Mouse (Mus musculus) hindbrain, embryonic 13.5 days (tissue): ENCODE results near the gene Hnrnpa1. TPM values are rescaled to one million over a fixed set of nuclear protein-coding genes. Genes with fewer than 3 reads are reported as not detected.
A peak's percentile ranks its signal among the peaks of the same experiment; 100 is the strongest.

ENCODE experiments used
- ATAC-seq: fragments of 200-750 bp; cut with Nextera tagmentation; 2 replicates; pipeline ENCODE4 v1.8.0; 2017; ENCODE audit warnings: moderate TSS enrichment; ENCODE audit not compliant: low FRiP score
- H3K27ac ChIP-seq: fragments of 300-500 bp; sonication (generic); 2 replicates; pipeline ENCODE4 v1.5.1; 2015; ENCODE audit warnings: inconsistent platforms, mild to moderate bottlenecking, moderate library complexity
- H3K27me3 ChIP-seq: fragments of 300-500 bp; sonication (generic); 2 replicates; pipeline ENCODE4 v1.6.1; 2015; ENCODE audit warnings: mild to moderate bottlenecking, inconsistent platforms
- H3K36me3 ChIP-seq: fragments of 300-500 bp; sonication (generic); 2 replicates; pipeline ENCODE4 v1.6.1; 2015; ENCODE audit warnings: mild to moderate bottlenecking, inconsistent platforms
- H3K4me1 ChIP-seq: fragments of 300-500 bp; sonication (generic); replicated peaks from 2 replicates; pipeline ENCODE4 v1.6.1; 2015; ENCODE audit warnings: inconsistent platforms
- H3K4me2 ChIP-seq: fragments of 300-500 bp; sonication (generic); 2 replicates; pipeline ENCODE4 v1.6.1; 2015; ENCODE audit warnings: inconsistent platforms, mild to moderate bottlenecking, moderate library complexity
- H3K4me3 ChIP-seq: fragments of 300-500 bp; sonication (generic); 2 replicates; pipeline ENCODE4 v1.5.1; 2015; ENCODE audit warnings: mild to moderate bottlenecking, inconsistent platforms
- H3K9ac ChIP-seq: fragments of 300-500 bp; sonication (generic); 2 replicates; pipeline ENCODE4 v1.6.1; 2015; ENCODE audit warnings: mild to moderate bottlenecking, inconsistent platforms
- H3K9me3 ChIP-seq: fragments of 300-500 bp; sonication (generic); 2 replicates; pipeline ENCODE4 v1.6.1; 2016; ENCODE audit warnings: inconsistent platforms
- WGBS: fragments of 180-500 bp; shearing (Covaris S2); methylation state at CpG from one replicate; pipeline ENCODE4 v1.1.7; 2015; 5-methylcytosine and 5-hydroxymethylcytosine counted together
- polyA plus RNA-seq: library from polyadenylated mRNA; unstranded; fragments of >200 nt; fragmentation: Nextera tagmentation; extraction: Ambion mirVana; gene quantifications from 2 replicates; pipeline ENCODE4 v1.2.1, GENCODE M21; 2015

Gene Hnrnpa1
- 901 and 926 TPM in 2 replicates for polyA plus RNA-seq

GRCm38 (mm10) chr15:103240160-103241028, at the start of gene Hnrnpa1:
Hnrnpa1 (plus strand) TSS chr15:103240432.
- peaks cover 46% of the 10 kb centered on the region for H3K4me1 ChIP-seq
- peak within 1 kb of the TSS; percentile 49 for H3K4me3 ChIP-seq
- peak; percentile 95 for ATAC-seq
- no peaks in the 10 kb centered on the region for H3K9me3 ChIP-seq
- H3K36me3 ChIP-seq: peaks cover 36% of the 10 kb centered on the region
- H3K27me3 ChIP-seq: no peaks in the 10 kb centered on the region
- H3K27ac ChIP-seq: peak within 1 kb of the TSS; percentile 96
- peak within 1 kb of the TSS; percentile 92 for H3K4me2 ChIP-seq
- under 1% methylated on average over 47 of the region's 47 CpGs for WGBS
- peak within 1 kb of the TSS; percentile 84 for H3K9ac ChIP-seq

GRCm38 (mm10) chr15:103190531-103191462, 49.4 kb upstream of the Hnrnpa1 start:
- peaks cover 33% of the 10 kb centered on the region for H3K36me3 ChIP-seq
- ATAC-seq: no peak
- H3K4me1 ChIP-seq: peaks cover 19% of the 10 kb centered on the region
- peak overlapping the region; percentile 60; the same call in 1 of the 2 replicates for H3K27ac ChIP-seq
- no peak overlapping the region for H3K9ac ChIP-seq
- no peaks in the 10 kb centered on the region for H3K27me3 ChIP-seq
- no peak overlapping the region for H3K4me2 ChIP-seq
- H3K4me3 ChIP-seq: no peak overlapping the region
- H3K9me3 ChIP-seq: no peaks in the 10 kb centered on the region
- 60% methylated on average over 10 of the region's 10 CpGs for WGBS

GRCm38 (mm10) chr15:103193606-103194005, 46.6 kb upstream of the Hnrnpa1 start:
- H3K27ac ChIP-seq: no peak overlapping the region
- no peaks in the 10 kb centered on the region for H3K9me3 ChIP-seq
- WGBS: 85% methylated on average over 2 of the region's 2 CpGs
- H3K27me3 ChIP-seq: no peaks in the 10 kb centered on the region
- H3K4me2 ChIP-seq: no peak overlapping the region
- H3K36me3 ChIP-seq: peaks cover 54% of the 10 kb centered on the region
- no peak overlapping the region for H3K4me3 ChIP-seq
- 0 out of 2 replicates have a peak, but pooled peaks cover 10% of the 10 kb centered on the region for H3K4me1 ChIP-seq
- ATAC-seq: no peak
- no peak overlapping the region for H3K9ac ChIP-seq

- H3K4me2 ChIP-seq: no peak overlapping the region
- peaks cover 65% of the 10 kb centered on the region for H3K36me3 ChIP-seq
- H3K27ac ChIP-seq: no peak overlapping the region
- H3K4me1 ChIP-seq: peaks cover under 1% of the 10 kb centered on the region; the same call in 1 of the 2 replicates
- H3K9me3 ChIP-seq: no peaks in the 10 kb centered on the region
- H3K9ac ChIP-seq: no peak overlapping the region
- H3K4me3 ChIP-seq: no peak overlapping the region
- no peak for ATAC-seq
- no peaks in the 10 kb centered on the region for H3K27me3 ChIP-seq
- 86% methylated on average over 1 of the region's 1 CpGs for WGBS
Observed at GRCm38 (mm10) chr15:103196835-103197234, 43.4 kb upstream of the Hnrnpa1 start.

- H3K4me3 ChIP-seq: no peak overlapping the region
- no peak overlapping the region for H3K27ac ChIP-seq
- peaks cover 10% of the 10 kb centered on the region for H3K4me1 ChIP-seq
- H3K9ac ChIP-seq: no peak overlapping the region
- no peak for ATAC-seq
- WGBS: 88% methylated on average over 4 of the region's 4 CpGs
- H3K36me3 ChIP-seq: peaks cover 55% of the 10 kb centered on the region
- no peaks in the 10 kb centered on the region for H3K27me3 ChIP-seq
- no peak overlapping the region for H3K4me2 ChIP-seq
- no peaks in the 10 kb centered on the region for H3K9me3 ChIP-seq
Observed at GRCm38 (mm10) chr15:103197785-103198184, 42.4 kb upstream of the Hnrnpa1 start.

- Histone ChIP-seq H3K4me2 (no peak overlapping the region), H3K9me3 (no peaks in the 10 kb centered on the region), H3K36me3 (peaks cover 64% of the 10 kb centered on the region), H3K27me3 (no peaks in the 10 kb centered on the region), H3K9ac (no peak overlapping the region), H3K4me3 (no peak overlapping the region), H3K27ac (peak overlapping the region; percentile 66), H3K4me1 (peaks cover 15% of the 10 kb centered on the region)
- WGBS: 50% methylated on average over 6 of the region's 6 CpGs
- no peak for ATAC-seq
Observed at GRCm38 (mm10) chr15:103202088-103202793, 38.0 kb upstream of the Hnrnpa1 start.

GRCm38 (mm10) chr15:103205156-103205555, 35.1 kb upstream of the Hnrnpa1 start:
- peaks cover 63% of the 10 kb centered on the region for H3K36me3 ChIP-seq
- H3K4me1 ChIP-seq: peaks cover 15% of the 10 kb centered on the region
- H3K27ac ChIP-seq: no peak overlapping the region
- H3K4me2 ChIP-seq: no peak overlapping the region
- WGBS: 63% methylated on average over 2 of the region's 2 CpGs
- no peak overlapping the region for H3K4me3 ChIP-seq
- no peaks in the 10 kb centered on the region for H3K9me3 ChIP-seq
- H3K9ac ChIP-seq: no peak overlapping the region
- no peak for ATAC-seq
- H3K27me3 ChIP-seq: no peaks in the 10 kb centered on the region

GRCm38 (mm10) chr15:103214149-103214548, 26.1 kb upstream of the Hnrnpa1 start:
- peaks cover 40% of the 10 kb centered on the region for H3K4me1 ChIP-seq
- no peaks in the 10 kb centered on the region for H3K9me3 ChIP-seq
- peak overlapping the region; percentile 84 for H3K27ac ChIP-seq
- H3K4me3 ChIP-seq: peak overlapping the region; percentile 29
- H3K9ac ChIP-seq: peak overlapping the region; percentile 68
- no peak for ATAC-seq
- peaks cover 37% of the 10 kb centered on the region for H3K36me3 ChIP-seq
- 20% methylated on average over 2 of the region's 2 CpGs for WGBS
- H3K4me2 ChIP-seq: peak overlapping the region; percentile 49
- H3K27me3 ChIP-seq: no peaks in the 10 kb centered on the region

- peak overlapping the region; percentile 41 for H3K4me3 ChIP-seq
- WGBS: under 1% methylated on average over 15 of the region's 15 CpGs
- peaks cover 43% of the 10 kb centered on the region for H3K4me1 ChIP-seq
- H3K27me3 ChIP-seq: no peaks in the 10 kb centered on the region
- peak overlapping the region; percentile 92 for H3K27ac ChIP-seq
- H3K9ac ChIP-seq: peak overlapping the region; percentile 64
- peak overlapping the region; percentile 62 for H3K4me2 ChIP-seq
- no peaks in the 10 kb centered on the region for H3K9me3 ChIP-seq
- H3K36me3 ChIP-seq: peaks cover 26% of the 10 kb centered on the region
- ATAC-seq: peak; percentile 94
Observed at GRCm38 (mm10) chr15:103214971-103215907, 25.0 kb upstream of the Hnrnpa1 start.

- no peaks in the 10 kb centered on the region for H3K9me3 ChIP-seq
- H3K9ac ChIP-seq: no peak overlapping the region
- no peaks in the 10 kb centered on the region for H3K27me3 ChIP-seq
- WGBS: 41% methylated on average over 2 of the region's 2 CpGs
- H3K4me1 ChIP-seq: peaks cover 51% of the 10 kb centered on the region
- peak overlapping the region; percentile 62 for H3K4me2 ChIP-seq
- H3K36me3 ChIP-seq: peaks cover 19% of the 10 kb centered on the region
- no peak for ATAC-seq
- peak overlapping the region; percentile 92 for H3K27ac ChIP-seq
- H3K4me3 ChIP-seq: no peak overlapping the region; the same call in 1 of the 2 replicates
Observed at GRCm38 (mm10) chr15:103216052-103216451, 24.2 kb upstream of the Hnrnpa1 start.

- H3K9ac ChIP-seq: no peak overlapping the region
- H3K36me3 ChIP-seq: no peaks in the 10 kb centered on the region
- H3K4me1 ChIP-seq: peaks cover 24% of the 10 kb centered on the region
- no peak overlapping the region for H3K4me2 ChIP-seq
- H3K27me3 ChIP-seq: no peaks in the 10 kb centered on the region
- no peaks in the 10 kb centered on the region for H3K9me3 ChIP-seq
- H3K4me3 ChIP-seq: no peak overlapping the region
- peak overlapping the region; percentile 14; the same call in 1 of the 2 replicates for H3K27ac ChIP-seq
- WGBS: 46% methylated on average over 3 of the region's 3 CpGs
- ATAC-seq: no peak
Observed at GRCm38 (mm10) chr15:103220785-103221184, 19.4 kb upstream of the Hnrnpa1 start.
